Mouse (Mus musculus) limb, embryonic 14.5 days (tissue): ENCODE results near the gene Cd81. TPM values are rescaled to one million over a fixed set of nuclear protein-coding genes. Genes with fewer than 3 reads are reported as not detected.

ENCODE experiments used
- ATAC-seq: fragments of 200-750 bp; cut with Nextera tagmentation; 2 replicates; pipeline ENCODE4 v1.8.0; 2017; ENCODE audit warnings: low read depth, moderate number of reproducible peaks, moderate TSS enrichment; ENCODE audit not compliant: low FRiP score
- DNase-seq: peaks from one replicate; pipeline ENCODE4 v3.0.0-alpha.2; 2015; ENCODE audit warnings: low spot score
- H3K27ac ChIP-seq: fragments of 300-500 bp; sonication (generic); replicated peaks from 2 replicates; pipeline ENCODE4 v1.5.1; 2014; ENCODE audit warnings: low read depth, mild to moderate bottlenecking, low read length, moderate library complexity, mixed read lengths
- H3K27me3 ChIP-seq: fragments of 300-500 bp; sonication (generic); 2 replicates; pipeline ENCODE4 v1.6.1; 2014; ENCODE audit warnings: low read length, mixed read lengths; ENCODE audit not compliant: control insufficient read depth, insufficient read depth
- H3K36me3 ChIP-seq: fragments of 300-500 bp; sonication (generic); 2 replicates; pipeline ENCODE4 v1.6.1; 2014; ENCODE audit warnings: mild to moderate bottlenecking, low read length, moderate library complexity, mixed read lengths; ENCODE audit not compliant: control insufficient read depth, insufficient read depth
- H3K4me1 ChIP-seq: fragments of 300-500 bp; sonication (generic); 2 replicates; pipeline ENCODE4 v1.6.1; 2014; ENCODE audit warnings: antibody characterized with exemption, low read length, mixed read lengths; ENCODE audit not compliant: control insufficient read depth, insufficient read depth
- H3K4me2 ChIP-seq: fragments of 300-500 bp; sonication (generic); replicated peaks from 2 replicates; pipeline ENCODE4 v1.6.1; 2014; ENCODE audit warnings: low read depth, mild to moderate bottlenecking, low read length, moderate library complexity; ENCODE audit not compliant: severe bottlenecking
- H3K4me3 ChIP-seq: fragments of 300-500 bp; sonication (generic); replicated peaks from 2 replicates; pipeline ENCODE4 v1.5.1; 2014; ENCODE audit warnings: low read length
- H3K9ac ChIP-seq: fragments of 300-500 bp; sonication (generic); 2 replicates; pipeline ENCODE4 v1.6.1; 2014; ENCODE audit warnings: mild to moderate bottlenecking, low read depth, low read length, moderate library complexity; ENCODE audit not compliant: severe bottlenecking
- H3K9me3 ChIP-seq: fragments of 300-500 bp; sonication (generic); 2 replicates; pipeline ENCODE4 v1.6.1; 2016; ENCODE audit warnings: low read length; ENCODE audit not compliant: control insufficient read depth
- POLR2A ChIP-seq: fragments of 200-500 bp; IDR thresholded peaks from 2 replicates; pipeline ENCODE4 v1.8.0; 2012; ENCODE audit warnings: inconsistent platforms, mild to moderate bottlenecking, moderate library complexity, borderline replicate concordance; ENCODE audit not compliant: insufficient read depth, insufficient read length; ENCODE audit errors: extremely low read depth
- WGBS: fragments of 180-500 bp; shearing (Covaris S2); extraction: QIAGEN DNeasy Blood & Tissue Kit; methylation state at CpG from one replicate; pipeline ENCODE4 v1.1.7; 2014; 5-methylcytosine and 5-hydroxymethylcytosine counted together
- polyA plus RNA-seq, 2 experiments: library from polyadenylated mRNA; depleted of rRNA in 1 of 2; stranded (reverse) in 1 of 2; unstranded in 1 of 2; fragments of >200 nt; fragmentation: Nextera tagmentation in 1 of 2; extraction: Ambion mirVana in 1 of 2; gene quantifications; 2 replicates each; pipeline versions ENCODE4 v1.2.1 to v1.2.3; 2012 to 2014

Cd81 gene
- polyA plus RNA-seq, 2 experiments = 456 to 658 TPM

DNA sequence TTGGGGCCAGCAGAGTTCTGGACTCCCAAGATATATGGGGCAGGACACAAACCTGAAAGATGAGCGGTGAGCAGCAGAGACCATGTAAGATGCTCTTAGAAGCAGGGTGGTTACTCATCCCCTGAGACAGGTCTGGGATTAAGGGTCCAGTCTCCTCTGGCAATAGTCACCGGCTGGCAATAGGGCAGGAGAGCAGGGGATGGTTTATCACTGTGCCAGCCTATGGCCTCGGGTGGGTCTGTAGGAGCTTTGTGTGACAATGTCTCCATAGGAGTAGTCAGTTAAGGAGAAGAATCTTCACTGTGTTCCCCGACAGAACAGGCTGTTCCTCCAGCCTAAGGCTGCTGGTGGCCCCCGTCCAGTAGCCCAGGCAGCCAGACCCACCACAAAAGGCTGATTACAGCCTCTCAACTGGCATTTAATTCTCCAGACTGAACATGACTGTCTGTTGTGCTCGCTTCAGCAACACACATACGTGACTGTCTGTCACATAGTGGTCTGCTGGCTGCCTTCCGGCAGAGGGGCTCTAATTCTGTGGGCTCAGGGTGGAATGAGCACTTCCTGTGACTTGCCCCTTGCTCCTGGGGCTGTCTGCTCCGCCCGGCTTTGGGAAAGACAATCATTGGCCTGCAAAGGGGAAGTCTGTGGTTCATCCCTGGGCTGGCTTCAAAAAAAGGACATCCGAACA is 3.1 kb downstream of the Cd81 start:
- Histone ChIP-seq H3K4me2 (peak overlapping the region; percentile 94), H3K27ac (no peak overlapping the region), H3K36me3 (peaks cover 38% of the 10 kb centered on the region), H3K4me3 (peak overlapping the region; percentile 99), H3K9ac (peak overlapping the region; percentile 94; the same call in 1 of the 2 replicates), H3K9me3 (no peaks in the 10 kb centered on the region), H3K4me1 (peaks cover 50% of the 10 kb centered on the region), H3K27me3 (no peaks in the 10 kb centered on the region)
- no peak for DNase-seq
- WGBS = 84% methylated on average over 11 of the region's 11 CpGs
- TF ChIP-seq POLR2A = no peak
- ATAC-seq = no peak

DNA sequence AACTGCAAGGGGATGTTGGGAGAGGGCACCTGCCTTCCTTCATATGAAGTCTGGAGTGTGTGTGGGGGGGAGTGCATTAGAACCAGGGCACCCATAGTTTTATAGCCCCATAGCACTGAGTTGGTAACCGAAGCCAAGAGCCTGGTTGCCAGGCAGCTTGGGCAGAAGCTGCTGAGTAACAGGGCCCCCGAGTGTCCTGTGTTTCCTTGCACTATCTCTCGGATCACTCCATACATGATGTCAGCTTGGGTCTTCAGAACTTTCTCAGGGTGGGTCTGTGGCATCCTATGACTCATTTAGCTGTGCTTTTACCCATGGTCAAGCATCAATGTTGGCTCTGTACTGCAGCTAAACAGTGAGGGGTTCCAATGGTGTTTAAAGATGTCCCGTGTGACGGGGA is 4.5 kb downstream of the Cd81 start:
- no peak overlapping the region for H3K27ac ChIP-seq
- no peak overlapping the region for H3K4me3 ChIP-seq
- no peak for ATAC-seq
- no peaks in the 10 kb centered on the region for H3K27me3 ChIP-seq
- H3K36me3 ChIP-seq = peaks cover 52% of the 10 kb centered on the region
- no peak overlapping the region for H3K9ac ChIP-seq
- no peak for DNase-seq
- no peak for TF ChIP-seq POLR2A
- no peaks in the 10 kb centered on the region for H3K9me3 ChIP-seq
- 84% methylated on average over 5 of the region's 5 CpGs for WGBS
- H3K4me1 ChIP-seq = peaks cover 50% of the 10 kb centered on the region
- no peak overlapping the region for H3K4me2 ChIP-seq

DNA sequence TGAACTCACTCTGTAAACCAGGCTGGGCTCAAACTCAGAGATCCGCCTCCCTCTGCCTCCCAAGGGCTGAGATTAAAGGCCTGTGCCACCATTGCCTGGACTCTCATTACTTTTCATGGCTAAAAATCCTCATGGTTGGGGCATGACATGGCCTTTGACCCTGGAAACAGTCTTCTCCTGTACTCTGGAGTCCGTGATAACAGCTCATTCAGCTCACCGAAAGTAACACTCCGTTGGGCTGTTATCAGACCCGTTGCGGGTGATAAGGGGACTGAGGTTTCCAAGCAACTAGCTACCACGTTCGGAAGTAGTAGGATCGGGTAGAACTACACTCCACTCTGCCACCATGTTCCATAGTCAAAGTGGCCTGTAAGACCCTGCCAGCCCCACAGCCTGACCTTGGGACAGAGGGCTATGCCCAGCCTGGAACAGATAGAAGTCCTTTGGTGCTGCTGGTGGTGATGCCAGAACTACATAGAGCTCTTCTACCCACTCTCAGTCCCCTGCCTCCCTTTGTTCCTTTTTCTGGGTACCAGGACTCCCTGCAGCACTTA is 5.2 kb downstream of the Cd81 start:
- ATAC-seq = no peak
- H3K9me3 ChIP-seq = no peaks in the 10 kb centered on the region
- no peak overlapping the region for H3K4me2 ChIP-seq
- no peaks in the 10 kb centered on the region for H3K27me3 ChIP-seq
- peaks cover 50% of the 10 kb centered on the region for H3K4me1 ChIP-seq
- no peak overlapping the region for H3K9ac ChIP-seq
- H3K27ac ChIP-seq = peak overlapping the region; percentile 65
- no peak for TF ChIP-seq POLR2A
- peaks cover 59% of the 10 kb centered on the region for H3K36me3 ChIP-seq
- H3K4me3 ChIP-seq = no peak overlapping the region
- no peak for DNase-seq
- WGBS = 83% methylated on average over 9 of the region's 9 CpGs

DNA sequence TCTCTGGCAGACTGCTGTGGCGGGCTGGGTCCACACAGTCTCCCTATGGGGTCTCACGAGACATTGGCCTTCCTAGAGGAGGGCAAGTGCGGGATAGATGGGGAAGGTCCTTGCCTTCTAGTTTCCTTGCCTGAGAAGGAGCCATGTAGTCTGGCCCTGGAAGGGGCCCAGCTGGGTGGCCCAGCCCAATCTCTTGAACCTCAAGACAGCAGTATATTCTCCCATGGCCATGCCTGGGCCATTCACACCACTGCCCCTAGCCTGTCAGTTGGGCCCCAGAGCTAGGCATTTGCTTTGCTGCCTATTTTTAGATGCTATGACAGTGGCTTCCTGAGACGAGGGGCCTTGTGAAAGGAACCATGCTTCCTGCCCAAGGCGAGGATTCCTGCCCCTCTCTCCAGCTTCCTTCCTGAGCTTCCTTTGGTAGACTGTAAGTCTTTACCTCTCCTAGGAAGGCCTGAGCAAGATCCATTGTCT is 5.7 kb downstream of the Cd81 start:
- Histone ChIP-seq H3K36me3 (peaks cover 65% of the 10 kb centered on the region), H3K27ac (peak overlapping the region; percentile 65), H3K9ac (no peak overlapping the region), H3K9me3 (no peaks in the 10 kb centered on the region), H3K4me2 (no peak overlapping the region), H3K4me1 (peaks cover 50% of the 10 kb centered on the region), H3K4me3 (no peak overlapping the region), H3K27me3 (no peaks in the 10 kb centered on the region)
- DNase-seq = no peak
- 73% methylated on average over 5 of the region's 5 CpGs for WGBS
- ATAC-seq = no peak
- no peak for TF ChIP-seq POLR2A

DNA sequence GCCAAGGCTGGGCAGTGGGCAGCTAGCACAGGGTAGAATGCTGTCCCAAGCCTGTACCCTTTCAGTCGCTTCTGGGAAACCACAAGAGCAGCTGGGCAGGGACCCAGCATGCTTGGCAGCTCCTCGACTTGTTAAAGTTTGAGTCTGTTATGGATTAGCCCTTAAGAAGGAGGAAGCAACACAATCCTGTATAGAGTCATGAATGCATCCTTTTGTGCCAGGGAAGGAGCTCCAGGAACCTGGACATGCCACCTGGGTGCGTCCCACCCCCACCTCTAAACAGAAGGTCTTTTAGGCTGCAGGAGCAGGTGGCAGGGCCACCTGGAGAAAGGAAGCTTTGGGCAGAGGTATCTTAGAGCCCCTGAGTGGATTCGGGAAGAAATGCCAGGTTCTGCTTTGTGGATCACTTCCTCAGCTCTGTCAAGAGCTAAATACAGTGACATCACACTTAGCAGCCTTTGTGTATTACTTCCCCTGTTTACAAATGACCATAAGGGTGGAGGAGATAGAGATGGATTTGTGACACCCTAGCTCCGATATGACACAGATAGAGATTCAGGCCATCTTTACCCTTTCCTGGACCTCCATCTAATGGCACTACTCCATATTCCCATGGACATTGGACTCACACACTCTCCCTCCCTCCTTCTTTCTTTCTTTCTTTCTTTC is 6.8 kb downstream of the Cd81 start:
- H3K9me3 ChIP-seq = no peaks in the 10 kb centered on the region
- no peak overlapping the region for H3K9ac ChIP-seq
- no peaks in the 10 kb centered on the region for H3K27me3 ChIP-seq
- peaks cover 44% of the 10 kb centered on the region for H3K4me1 ChIP-seq
- ATAC-seq (no peak), DNase-seq (peak; percentile 49)
- WGBS = 57% methylated on average over 5 of the region's 5 CpGs
- TF ChIP-seq POLR2A = no peak
- no peak overlapping the region for H3K4me3 ChIP-seq
- peaks cover 75% of the 10 kb centered on the region for H3K36me3 ChIP-seq
- H3K4me2 ChIP-seq = no peak overlapping the region
- H3K27ac ChIP-seq = peak overlapping the region; percentile 65; the same call in 1 of the 2 replicates
